Mouse (Mus musculus) frontal cortex, adult (tissue): ENCODE data around the gene Agpat2.
A peak's percentile ranks its signal among the peaks of the same experiment; 100 is the strongest.

Experiments
- ATAC-seq: cut with Nextera tagmentation; 2 replicates; pipeline ENCODE4 v1.9.2; 2017; ENCODE audit warnings: mild to moderate bottlenecking, moderate library complexity, mixed read lengths; ENCODE audit not compliant: low TSS enrichment

Gene Agpat2

DNA sequence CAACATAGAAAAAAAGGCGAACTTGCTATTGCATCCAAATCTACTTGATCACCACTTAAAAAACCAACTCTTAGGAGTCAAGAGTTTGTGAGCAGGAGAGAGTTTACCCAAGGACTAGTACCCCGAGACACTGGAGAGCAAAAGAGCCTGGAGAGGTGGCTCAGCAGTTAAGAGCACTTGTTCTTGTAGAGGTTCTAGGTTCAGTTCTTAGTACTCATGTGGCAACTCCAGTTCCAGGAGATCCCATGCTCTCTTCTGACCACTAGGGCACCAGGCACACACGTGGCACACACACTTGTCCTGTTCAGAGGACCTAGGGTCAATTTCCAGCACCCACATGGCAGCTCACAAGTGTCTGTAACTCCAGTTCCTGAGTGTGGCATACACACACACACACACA lies 21.9 kb upstream of the Agpat2 start:
- no peak for ATAC-seq

- ATAC-seq, result no peak
These were observed 21.2 kb upstream of the Agpat2 start for GRCm38 (mm10) chr2:26625419-26625818.

DNA sequence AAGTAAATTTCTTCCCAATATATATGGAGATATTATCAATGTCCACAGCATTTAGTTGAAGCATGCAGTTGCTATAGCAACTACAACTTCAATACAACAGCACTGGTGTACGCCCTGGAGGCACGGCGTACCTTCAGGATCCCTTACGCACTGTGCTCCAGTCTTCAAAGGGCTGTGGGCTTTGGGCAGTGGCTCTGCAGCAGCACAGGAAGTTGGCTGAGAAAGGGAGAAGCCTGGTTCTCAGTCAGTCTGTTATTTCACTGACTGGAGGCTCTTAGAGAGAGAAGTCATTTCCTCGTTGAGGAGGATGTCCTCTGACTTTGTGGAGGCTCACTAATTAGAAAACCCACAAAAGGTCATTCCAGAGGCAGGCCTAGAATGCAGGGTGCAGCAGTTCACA lies 18.8 kb upstream of the Agpat2 start:
- ATAC-seq, result no peak

GRCm38 (mm10) chr2:26621246-26621645 lies 17.0 kb upstream of the Agpat2 start:
- peak; percentile 44; the same call in 1 of the 2 replicates for ATAC-seq

DNA sequence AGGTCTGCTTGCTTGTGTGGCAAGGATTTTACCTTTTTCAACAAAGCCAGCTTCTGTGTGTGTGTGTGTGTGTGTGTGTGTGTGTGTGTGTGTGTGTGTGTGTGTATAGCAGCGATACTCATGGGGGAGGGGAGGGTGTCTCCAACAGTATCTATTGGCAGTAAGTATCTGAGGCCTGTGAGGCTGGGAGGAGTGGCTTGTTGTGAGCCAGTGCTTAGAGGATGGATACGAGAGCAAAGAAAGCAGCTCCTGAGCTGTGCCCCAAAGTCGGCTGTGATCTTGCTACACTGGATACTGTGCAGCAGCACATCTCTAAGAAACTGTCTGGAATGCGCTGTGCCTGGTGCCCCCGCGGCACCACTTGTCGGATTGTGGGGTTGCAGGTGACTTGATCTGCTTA lies 13.7 kb upstream of the Agpat2 start:
- no peak for ATAC-seq

- ATAC-seq, result no peak
These were observed 13.1 kb upstream of the Agpat2 start for GRCm38 (mm10) chr2:26617331-26617730.

DNA sequence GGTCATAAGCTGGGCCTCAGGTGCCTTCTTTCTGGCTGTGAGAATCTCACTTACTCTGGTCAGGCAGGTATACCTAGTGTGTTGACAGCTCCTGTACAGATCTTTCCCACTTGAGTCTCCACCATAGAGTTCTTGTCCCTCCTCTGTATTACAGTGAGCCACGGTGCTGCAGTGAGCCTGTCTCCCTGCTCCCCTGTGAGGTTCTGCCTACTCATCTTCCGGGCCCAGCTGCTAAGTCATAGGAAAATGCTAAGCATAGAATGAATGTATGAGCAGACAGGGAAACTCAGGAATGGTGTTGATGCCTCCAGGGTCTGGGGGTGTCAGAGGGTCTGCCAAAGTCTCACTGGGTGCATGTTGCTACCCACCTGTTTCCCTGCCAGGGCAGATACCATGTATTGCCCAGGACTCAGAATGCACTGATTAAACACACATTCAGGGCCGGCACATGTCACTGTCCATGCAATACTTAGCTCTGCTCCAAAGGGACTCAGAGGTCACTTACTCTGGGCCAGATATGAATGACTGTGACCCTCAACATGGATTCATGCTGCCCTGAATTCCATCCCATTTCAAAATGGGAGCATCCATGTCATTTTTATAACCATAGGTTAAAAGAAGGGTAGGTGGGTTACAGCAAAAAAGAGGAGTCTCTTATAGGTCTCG lies 11.4 kb upstream of the Agpat2 start:
- ATAC-seq, result peak; percentile 83; the same call in 1 of the 2 replicates

GRCm38 (mm10) chr2:26614903-26615302 lies 10.7 kb upstream of the Agpat2 start:
- ATAC-seq, result no peak

DNA sequence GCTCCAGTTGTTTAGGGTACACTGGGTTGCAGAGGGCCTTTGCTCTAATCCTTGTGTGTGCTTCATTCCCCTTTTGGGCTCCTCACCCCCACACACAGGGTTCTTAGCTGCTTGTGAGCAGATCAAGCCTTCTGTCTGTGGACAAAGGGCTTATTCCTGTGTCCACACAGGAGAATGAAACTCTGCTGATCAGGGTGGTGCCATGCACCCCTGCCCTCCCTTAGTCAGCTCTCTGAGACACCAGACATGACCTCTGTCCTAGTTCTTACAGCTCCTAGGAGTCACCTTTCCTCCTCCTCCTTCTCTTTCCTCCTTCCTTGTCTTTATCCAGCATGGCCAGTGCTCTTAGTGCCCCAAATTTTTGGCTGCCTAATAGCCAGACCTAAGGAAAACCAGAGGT lies 7.7 kb upstream of the Agpat2 start:
- no peak for ATAC-seq

GRCm38 (mm10) chr2:26611054-26611453 lies 6.8 kb upstream of the Agpat2 start:
- no peak for ATAC-seq

DNA sequence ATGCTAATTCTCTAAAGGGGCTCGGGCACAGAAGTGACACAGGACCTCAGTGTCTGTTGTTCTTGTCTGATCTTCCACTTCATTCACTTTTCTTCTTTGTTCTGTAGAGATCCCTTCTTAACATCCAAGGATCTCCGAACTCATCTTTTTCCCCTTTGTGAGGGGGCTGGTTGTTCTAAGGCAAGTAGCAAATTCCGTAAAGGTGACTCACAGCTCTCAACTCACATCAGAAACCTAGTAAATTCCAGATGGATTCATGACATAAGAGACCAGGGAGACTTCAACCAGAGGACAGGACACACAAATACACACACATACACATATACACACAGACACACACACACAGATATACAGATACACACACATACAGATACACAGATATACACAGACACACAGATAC lies 6.3 kb upstream of the Agpat2 start:
- ATAC-seq, result no peak

GRCm38 (mm10) chr2:26609261-26609661 lies 5.0 kb upstream of the Agpat2 start:
- no peak for ATAC-seq

DNA sequence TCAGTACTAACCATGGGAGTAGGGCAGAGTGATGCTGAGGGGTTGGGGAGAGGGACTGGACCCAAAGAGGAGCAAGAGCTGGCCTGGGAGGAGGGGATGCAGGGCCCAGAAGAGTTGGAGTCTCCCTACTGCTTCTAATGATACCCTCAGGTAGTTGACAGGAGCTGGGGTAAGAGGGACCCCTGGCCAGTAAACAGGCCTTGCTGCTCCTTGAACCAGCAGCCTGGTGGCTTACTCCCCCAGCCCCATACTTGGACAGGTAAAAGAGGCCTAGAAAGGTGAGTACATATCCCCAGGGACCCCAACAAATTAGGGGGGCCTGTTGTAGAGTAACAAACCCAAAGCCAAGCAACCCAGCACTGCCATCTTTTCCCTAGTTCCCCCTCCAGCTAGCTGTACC lies 4.6 kb upstream of the Agpat2 start:
- no peak for ATAC-seq

DNA sequence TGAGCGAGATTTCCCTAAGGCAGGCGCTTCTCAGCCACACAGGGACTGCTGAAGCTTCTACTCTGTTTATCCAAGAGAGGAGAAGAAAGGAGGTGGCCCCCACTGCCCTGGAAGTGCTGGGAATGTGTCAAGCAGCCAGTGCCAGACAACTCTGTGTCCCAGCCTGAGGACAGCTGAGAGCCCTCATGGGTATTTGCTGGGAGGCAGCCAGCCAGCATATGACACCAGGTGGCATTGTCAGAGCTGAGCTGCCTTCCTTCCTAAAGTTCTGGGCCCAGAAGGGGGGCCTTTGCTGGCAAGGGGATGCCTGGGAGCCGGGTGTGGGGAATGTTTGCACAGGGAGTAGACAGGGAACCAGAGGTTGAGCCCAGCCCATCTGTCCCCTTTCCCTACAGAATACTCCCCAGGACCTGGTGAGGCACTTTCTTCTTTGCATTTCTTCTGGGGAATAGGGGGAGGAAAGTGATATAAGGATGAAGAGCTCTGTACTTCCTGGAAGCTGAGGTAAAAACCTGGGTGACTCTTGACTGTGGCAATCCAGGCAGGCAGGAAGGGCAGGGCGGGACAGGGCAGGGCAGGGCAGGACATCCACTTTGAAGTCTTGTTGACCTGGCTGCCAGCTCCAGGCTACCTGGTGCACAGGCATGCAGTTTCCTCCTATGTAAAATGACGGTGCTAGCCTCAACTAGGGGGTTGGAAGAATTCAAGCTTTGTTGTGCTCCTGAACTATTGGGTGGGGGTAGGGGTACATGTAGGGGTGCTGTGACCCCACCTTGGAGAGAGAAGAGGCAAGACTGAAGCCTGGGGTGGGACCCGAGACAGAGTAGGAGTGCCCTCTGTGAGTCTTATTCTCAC lies 3.1 kb upstream of the Agpat2 start:
- no peak for ATAC-seq

DNA sequence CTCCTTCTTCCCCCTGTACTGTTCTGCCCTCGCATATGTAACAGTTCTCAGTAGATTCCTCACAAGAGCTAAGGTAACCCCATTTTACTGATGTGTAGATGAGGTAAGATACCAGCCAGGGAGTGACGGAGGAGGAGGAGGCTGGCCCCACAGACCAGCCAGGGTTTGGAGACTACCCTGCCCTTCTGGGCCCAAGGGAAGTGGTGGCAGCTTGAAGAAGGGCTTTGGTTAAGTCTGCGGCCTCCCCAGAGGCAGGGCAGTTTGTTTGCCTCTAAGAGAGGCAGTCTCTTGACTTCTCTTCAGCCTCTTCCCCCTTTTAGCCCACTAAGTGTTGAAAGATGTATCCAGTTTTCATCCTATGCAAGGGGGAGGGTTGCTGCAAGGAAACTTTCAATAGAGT lies 2.4 kb upstream of the Agpat2 start:
- no peak for ATAC-seq

GRCm38 (mm10) chr2:26605331-26605730 lies 1.1 kb upstream of the Agpat2 start:
- no peak for ATAC-seq

- no peak for ATAC-seq
These were observed 1.1 kb downstream of the Agpat2 start for GRCm38 (mm10) chr2:26603159-26603558.

DNA sequence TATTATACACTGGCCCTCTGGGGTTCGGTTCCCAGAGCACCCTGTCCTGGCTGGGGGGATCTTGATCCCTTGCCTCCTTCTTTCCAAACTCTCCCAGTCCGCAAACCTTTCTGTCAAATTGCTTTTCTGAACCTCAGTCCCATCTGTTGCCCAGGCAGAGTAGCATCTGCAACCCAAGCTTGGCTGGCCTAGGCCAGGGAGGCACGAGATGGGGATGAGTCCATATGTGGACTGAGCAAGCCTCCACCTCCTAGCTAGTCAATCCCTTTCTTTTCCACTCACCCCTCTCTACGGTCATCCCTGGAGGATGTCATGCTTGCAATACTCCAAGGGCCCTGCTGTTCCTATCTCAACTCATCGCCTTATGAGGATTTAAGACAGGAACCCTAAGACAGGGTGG lies 1.6 kb downstream of the Agpat2 start:
- ATAC-seq, result no peak

DNA sequence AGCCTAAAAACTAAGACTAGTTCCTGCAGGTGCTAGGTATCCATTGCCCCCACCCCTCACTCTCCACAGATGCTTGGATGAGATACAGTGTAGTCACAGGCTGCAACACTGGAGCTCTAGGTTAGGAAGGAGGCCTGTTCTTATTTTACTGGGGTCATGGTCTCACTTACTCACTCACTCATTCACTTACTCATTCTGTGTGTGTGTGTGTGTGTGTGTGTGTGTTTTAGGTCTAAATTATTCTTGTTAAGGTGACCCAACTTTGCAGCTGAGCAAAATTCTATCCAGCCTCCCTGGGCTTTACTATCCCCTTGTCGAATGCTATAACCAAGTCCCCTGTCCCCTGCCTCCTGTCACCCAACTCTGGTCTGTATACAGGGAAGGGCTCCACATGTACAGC lies 2.6 kb downstream of the Agpat2 start:
- ATAC-seq, result no peak

- no peak for ATAC-seq
These were observed 3.6 kb downstream of the Agpat2 start for GRCm38 (mm10) chr2:26600664-26601063.

DNA sequence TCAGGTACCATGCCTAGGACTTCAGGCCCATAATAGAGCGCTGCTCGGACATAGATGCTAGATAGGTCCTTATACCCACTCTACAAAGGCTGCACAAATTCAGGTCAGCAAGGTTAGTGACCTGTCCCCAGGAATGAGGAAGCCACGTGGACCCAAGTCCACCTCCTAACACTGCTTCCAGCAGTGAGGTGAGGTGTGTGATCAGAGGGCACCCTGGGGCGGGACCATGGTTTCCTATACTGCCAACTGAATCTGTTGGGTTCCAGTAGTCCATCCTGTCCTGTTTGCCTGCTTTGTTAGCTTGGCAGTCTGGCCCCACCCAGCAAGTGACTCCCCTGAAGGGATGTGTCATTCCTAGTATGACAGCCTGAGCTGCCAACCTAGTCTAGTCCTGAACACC lies 4.3 kb downstream of the Agpat2 start:
- no peak for ATAC-seq

- ATAC-seq, result no peak
These were observed 5.8 kb downstream of the Agpat2 start for GRCm38 (mm10) chr2:26598462-26598861.

- no peak for ATAC-seq
These were observed 6.4 kb downstream of the Agpat2 start for GRCm38 (mm10) chr2:26597810-26598209.
